Mouse (Mus musculus): ENCODE results near the gene Dtx3. TPM values are rescaled to one million over a fixed set of nuclear protein-coding genes. Genes with fewer than 3 reads are reported as not detected.

The Dtx3 gene
- polyA plus RNA-seq, 1 experiment from 2014 or later = 75.1 TPM

DNA sequence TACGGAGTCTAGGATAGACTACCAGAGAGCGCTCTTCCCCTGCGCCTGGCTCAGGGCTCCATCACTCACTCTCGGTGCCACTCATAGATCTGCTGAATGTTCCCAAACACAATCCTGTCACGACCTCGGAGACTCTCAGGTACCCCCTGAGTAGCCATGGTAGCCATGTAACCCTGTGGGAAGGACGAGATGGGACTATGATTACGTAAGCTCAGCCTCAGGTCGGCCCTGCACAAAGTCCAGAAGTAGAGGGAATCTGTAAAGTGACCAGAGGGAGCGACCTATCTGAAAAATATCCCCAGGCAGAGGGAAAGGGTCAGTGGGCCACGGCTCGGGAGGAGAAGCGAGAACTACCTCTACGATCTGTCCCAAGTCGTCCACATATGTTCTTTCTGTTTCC is 10.0 kb downstream of the Dtx3 start:
- no peak overlapping the region for H3K4me2 ChIP-seq
- peaks cover 42% of the 10 kb centered on the region for H3K4me1 ChIP-seq (replicated peaks)
- H3K9ac ChIP-seq = no peak overlapping the region

DNA sequence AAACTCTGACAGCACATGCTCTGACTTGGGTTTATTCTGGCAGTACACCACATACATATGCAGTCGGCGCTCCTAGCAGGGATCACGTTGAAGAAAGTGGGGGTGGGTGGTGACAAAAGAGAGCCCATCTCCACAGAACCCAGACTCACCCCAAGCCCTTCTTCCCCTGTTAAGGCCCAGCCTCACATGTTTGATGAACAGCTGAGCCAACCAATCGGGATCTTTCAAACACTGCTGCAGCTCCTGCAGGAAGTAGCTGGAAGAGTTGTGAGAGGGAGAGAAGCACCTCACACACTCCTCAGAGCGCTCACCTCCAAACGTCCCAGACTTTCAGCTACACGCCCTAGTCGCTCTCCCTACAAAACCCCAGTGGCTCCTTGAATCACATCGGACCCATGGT is 10.4 kb downstream of the Dtx3 start:
- H3K9ac ChIP-seq = no peak overlapping the region
- ATAC-seq (ENCODE audit: insufficient number of reproducible peaks, low FRiP score) = no peak
- peaks cover 10% of the 10 kb centered on the region for H3K36me3 ChIP-seq
- no peak overlapping the region for H3K4me3 ChIP-seq
- no peak overlapping the region for H3K4me2 ChIP-seq
- H3K27ac ChIP-seq (ENCODE audit: poor library complexity, severe bottlenecking) = no peak overlapping the region
- 73% methylated on average over 9 of the region's 9 CpGs for WGBS
- peaks cover 54% of the 10 kb centered on the region for H3K27me3 ChIP-seq (replicated peaks)
- 0 out of 2 replicates have a peak, but pooled peaks cover 3% of the 10 kb centered on the region for H3K9me3 ChIP-seq (replicated peaks)
- peaks cover 42% of the 10 kb centered on the region for H3K4me1 ChIP-seq (replicated peaks)

More for the DNA sequence above, 10.0 kb downstream of the Dtx3 start:
- Histone ChIP-seq H3K27me3 (replicated peaks) (peaks cover 50% of the 10 kb centered on the region), H3K36me3 (peaks cover 10% of the 10 kb centered on the region), H3K4me3 (no peak overlapping the region), H3K9me3 (replicated peaks) (0 out of 2 replicates have a peak, but pooled peaks cover 3% of the 10 kb centered on the region), H3K27ac (ENCODE audit: poor library complexity, severe bottlenecking) (no peak overlapping the region)
- ATAC-seq (ENCODE audit: insufficient number of reproducible peaks, low FRiP score) = no peak
- 80% methylated on average over 15 of the region's 15 CpGs for WGBS

DNA sequence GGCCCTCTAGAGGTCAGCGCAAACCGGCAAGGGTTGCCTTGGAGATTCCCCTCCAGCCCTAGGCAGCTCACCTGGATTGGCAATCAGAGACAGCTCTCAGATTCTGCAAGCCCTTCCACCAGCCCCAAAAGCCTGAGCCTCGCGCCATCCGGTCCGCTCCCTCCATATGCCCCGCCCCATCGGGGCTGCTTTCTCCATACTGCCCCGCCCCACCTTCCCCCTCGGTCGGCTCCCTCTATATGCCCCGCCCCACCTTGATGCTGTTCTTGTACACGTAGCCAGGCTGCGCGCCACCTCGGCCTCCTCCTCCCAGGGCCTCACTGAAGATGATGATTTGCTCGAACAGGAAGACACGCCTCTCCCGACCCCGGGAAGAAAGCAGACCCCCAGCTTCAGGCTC is 11.8 kb downstream of the Dtx3 start:
- H3K27ac ChIP-seq (ENCODE audit: poor library complexity, severe bottlenecking) = no peak overlapping the region
- H3K4me2 ChIP-seq = peak overlapping the region; percentile 44
- peaks cover 10% of the 10 kb centered on the region for H3K36me3 ChIP-seq
- no peak for ATAC-seq (ENCODE audit: insufficient number of reproducible peaks, low FRiP score)
- no peak overlapping the region for H3K9ac ChIP-seq
- peaks cover 32% of the 10 kb centered on the region for H3K4me1 ChIP-seq (replicated peaks)
- H3K9me3 ChIP-seq (replicated peaks) = 0 out of 2 replicates have a peak, but pooled peaks cover 3% of the 10 kb centered on the region
- 16% methylated on average over 20 of the region's 20 CpGs for WGBS
- 0 out of 2 replicates have a peak overlapping the region, but pooled peaks have one; percentile 9 for H3K4me3 ChIP-seq
- H3K27me3 ChIP-seq (replicated peaks) = peaks cover 66% of the 10 kb centered on the region

DNA sequence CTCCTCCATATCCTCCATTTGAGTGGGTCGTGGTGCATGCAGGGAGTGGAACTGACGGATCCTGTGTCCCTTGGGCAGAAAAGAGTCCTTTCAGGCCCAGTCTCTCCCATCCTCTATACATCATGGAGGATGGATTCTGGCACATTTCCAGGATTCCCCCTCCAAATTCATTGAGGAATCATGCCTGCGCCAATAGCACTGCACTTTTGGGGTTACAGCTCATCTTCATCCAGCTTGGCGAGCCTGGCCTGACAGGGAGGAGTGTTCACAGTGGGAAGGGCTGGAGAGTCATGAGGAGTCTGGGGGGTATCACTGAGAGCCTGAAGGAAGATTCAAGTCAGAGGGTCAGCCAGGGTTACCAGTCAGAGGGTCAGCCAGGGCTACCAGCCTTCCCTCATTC is 12.9 kb downstream of the Dtx3 start:
- 0 out of 2 replicates have a peak, but pooled peaks cover 3% of the 10 kb centered on the region for H3K9me3 ChIP-seq (replicated peaks)
- H3K4me2 ChIP-seq = peak overlapping the region; percentile 44
- no peak overlapping the region for H3K4me3 ChIP-seq
- H3K36me3 ChIP-seq = peaks cover 10% of the 10 kb centered on the region
- H3K4me1 ChIP-seq (replicated peaks) = peaks cover 34% of the 10 kb centered on the region
- 83% methylated on average over 4 of the region's 4 CpGs for WGBS
- no peak for ATAC-seq (ENCODE audit: insufficient number of reproducible peaks, low FRiP score)
- H3K9ac ChIP-seq = no peak overlapping the region
- no peak overlapping the region for H3K27ac ChIP-seq (ENCODE audit: poor library complexity, severe bottlenecking)
- H3K27me3 ChIP-seq (replicated peaks) = peaks cover 77% of the 10 kb centered on the region

DNA sequence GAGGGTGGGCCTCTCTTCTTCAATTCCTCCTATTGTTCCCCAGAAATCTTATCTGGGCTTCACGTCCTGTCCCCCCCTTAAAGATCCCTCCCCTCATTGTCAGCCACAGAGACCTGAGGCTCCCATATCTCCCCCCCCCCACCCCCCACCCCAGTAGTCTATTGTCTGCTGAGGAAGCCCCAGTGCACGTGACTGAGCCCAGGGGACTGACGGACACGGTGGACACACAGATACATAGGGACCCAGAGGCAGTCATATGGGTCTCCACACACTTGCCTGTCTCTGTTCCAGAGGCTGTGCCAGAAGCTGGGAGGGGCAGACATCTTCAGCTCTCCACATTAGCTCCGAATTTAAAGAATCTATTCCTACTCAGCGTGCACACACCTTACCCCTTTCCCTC is 14.0 kb downstream of the Dtx3 start:
- Histone ChIP-seq H3K36me3 (peaks cover 5% of the 10 kb centered on the region), H3K27me3 (replicated peaks) (peaks cover 87% of the 10 kb centered on the region), H3K4me2 (peak overlapping the region; percentile 44; the same call in 1 of the 2 replicates), H3K9ac (no peak overlapping the region), H3K4me3 (no peak overlapping the region), H3K9me3 (replicated peaks) (0 out of 2 replicates have a peak, but pooled peaks cover 1% of the 10 kb centered on the region), H3K4me1 (replicated peaks) (peaks cover 41% of the 10 kb centered on the region), H3K27ac (ENCODE audit: poor library complexity, severe bottlenecking) (no peak overlapping the region)
- 51% methylated on average over 6 of the region's 6 CpGs for WGBS
- ATAC-seq (ENCODE audit: insufficient number of reproducible peaks, low FRiP score) = no peak

DNA sequence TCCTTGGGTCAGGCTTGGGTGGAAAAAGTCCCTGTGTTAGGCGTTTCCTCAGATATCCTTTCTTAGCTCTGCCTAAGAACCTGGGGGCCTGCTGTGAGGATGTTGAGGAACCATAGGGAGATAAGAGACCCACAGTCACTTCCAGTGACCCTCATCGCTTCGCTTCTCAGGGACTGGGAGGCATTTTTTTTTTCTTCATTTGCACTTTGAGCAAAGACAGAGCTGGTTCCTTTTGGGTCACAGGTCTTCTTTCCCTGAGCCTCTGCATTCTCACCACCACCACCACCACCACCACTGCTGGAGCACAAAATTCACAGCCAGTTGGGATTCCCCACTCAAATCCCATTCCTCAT is 14.9 kb downstream of the Dtx3 start:
- Histone ChIP-seq H3K9ac (no peak overlapping the region), H3K27ac (ENCODE audit: poor library complexity, severe bottlenecking) (no peak overlapping the region), H3K9me3 (replicated peaks) (no peaks in the 10 kb centered on the region), H3K4me1 (replicated peaks) (peaks cover 44% of the 10 kb centered on the region), H3K36me3 (peaks cover 4% of the 10 kb centered on the region; the same call in 1 of the 2 replicates), H3K4me2 (peak overlapping the region; percentile 62), H3K27me3 (replicated peaks) (peaks cover 94% of the 10 kb centered on the region), H3K4me3 (peak overlapping the region; percentile 38; the same call in 1 of the 2 replicates)
- 6% methylated on average over 3 of the region's 3 CpGs for WGBS
- no peak for ATAC-seq (ENCODE audit: insufficient number of reproducible peaks, low FRiP score)

DNA sequence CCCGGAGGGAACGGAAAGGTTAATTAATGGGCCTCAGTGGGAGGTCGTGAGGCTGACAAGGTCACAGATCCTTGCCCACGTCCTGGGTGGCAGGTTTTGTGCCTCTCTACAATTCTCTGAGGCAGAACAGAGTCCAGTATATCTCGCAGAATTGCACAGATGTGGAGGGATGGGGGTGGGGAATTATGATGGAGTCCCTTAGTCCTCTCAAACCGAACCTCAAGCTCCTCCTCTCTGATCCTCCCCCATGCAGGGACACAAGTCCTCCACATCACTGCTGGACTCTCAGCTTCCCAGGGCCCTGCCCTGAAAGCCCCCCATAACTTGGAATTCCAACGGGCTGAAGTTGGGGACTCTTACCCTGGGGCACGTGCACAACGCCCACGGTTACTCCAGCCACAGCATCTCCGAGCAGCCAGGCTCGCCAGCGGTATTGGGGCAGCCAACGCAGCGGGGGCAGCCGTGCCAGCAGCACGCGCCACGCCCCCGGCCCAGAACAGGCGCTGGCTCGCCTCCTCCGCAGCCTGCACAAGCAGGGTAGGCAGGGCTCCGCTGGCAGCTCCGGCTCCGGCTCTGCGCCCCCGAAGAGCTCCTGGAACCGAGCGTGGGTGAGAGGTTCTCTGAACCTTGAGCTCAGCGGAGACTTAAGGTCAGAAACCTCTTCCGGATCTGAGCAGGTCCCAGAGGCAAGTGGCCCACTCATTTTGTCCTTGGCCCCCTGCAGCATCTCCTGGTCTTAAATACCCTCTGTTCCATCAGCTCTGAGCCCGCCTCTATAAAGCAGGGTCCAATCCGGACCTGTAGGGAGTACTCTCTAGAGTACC is 15.4 kb downstream of the Dtx3 start, which contains the start of gene Slc26a10:
Gene Slc26a10 (minus strand): TSS at position 775 of the 824 bp plus-strand sequence.
- H3K9ac ChIP-seq = peak within 1 kb of the TSS; percentile 61
- ATAC-seq (ENCODE audit: insufficient number of reproducible peaks, low FRiP score) = peak; percentile 23; the same call in 1 of the 2 replicates
- peak within 1 kb of the TSS; percentile 38 for H3K4me3 ChIP-seq
- H3K4me1 ChIP-seq (replicated peaks) = peaks cover 44% of the 10 kb centered on the region
- H3K9me3 ChIP-seq (replicated peaks) = no peaks in the 10 kb centered on the region
- H3K36me3 ChIP-seq = peaks cover 4% of the 10 kb centered on the region; the same call in 1 of the 2 replicates
- no peak within 1 kb of the TSS for H3K27ac ChIP-seq (ENCODE audit: poor library complexity, severe bottlenecking)
- H3K4me2 ChIP-seq = peak within 1 kb of the TSS; percentile 62
- 2% methylated on average over 34 of the region's 34 CpGs for WGBS
- H3K27me3 ChIP-seq (replicated peaks) = peaks cover 90% of the 10 kb centered on the region

DNA sequence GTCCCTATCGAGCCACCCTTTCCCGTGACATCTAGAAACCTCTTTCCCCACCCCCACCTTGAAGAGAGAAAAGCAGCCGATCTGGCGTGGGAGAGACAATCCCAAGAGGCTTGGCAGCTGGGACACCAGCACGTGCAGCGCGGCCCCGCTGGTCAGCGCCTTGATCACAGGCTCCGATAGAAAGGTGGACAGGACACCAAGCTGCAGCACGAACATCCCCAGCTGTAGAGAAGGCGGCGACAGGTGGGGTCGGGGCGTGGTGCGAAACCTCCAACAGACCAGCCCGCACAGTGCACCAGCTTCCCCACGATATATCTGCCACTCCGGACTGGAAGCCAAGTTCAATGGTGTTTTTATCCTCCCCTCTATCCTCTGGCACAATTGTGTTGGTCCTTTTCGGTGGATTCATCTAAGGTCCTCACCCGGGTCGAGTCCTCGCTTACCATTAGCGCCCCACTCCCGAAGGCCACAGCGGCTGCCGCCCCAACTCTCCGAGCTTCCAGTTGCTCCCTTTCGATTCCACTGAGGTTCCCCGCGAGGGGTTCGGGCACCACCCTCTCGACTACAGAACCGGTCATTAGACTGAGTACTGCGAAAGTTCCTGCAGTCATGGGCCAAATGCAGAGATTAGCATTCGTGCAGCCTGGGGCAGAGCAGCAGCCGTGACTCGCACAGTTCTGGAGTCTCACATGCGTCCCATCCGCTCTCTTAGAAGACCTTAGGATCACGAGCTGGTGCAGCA is 17.1 kb downstream of the Dtx3 start:
- Histone ChIP-seq H3K4me3 (peak overlapping the region; percentile 38), H3K9me3 (replicated peaks) (no peaks in the 10 kb centered on the region), H3K27ac (ENCODE audit: poor library complexity, severe bottlenecking) (no peak overlapping the region), H3K4me1 (replicated peaks) (peaks cover 38% of the 10 kb centered on the region), H3K36me3 (0 out of 2 replicates have a peak, but pooled peaks cover 4% of the 10 kb centered on the region), H3K4me2 (peak overlapping the region; percentile 70), H3K27me3 (replicated peaks) (peaks cover 81% of the 10 kb centered on the region), H3K9ac (peak overlapping the region; percentile 45)
- ATAC-seq (ENCODE audit: insufficient number of reproducible peaks, low FRiP score) = no peak
- WGBS = 5% methylated on average over 41 of the region's 41 CpGs

DNA sequence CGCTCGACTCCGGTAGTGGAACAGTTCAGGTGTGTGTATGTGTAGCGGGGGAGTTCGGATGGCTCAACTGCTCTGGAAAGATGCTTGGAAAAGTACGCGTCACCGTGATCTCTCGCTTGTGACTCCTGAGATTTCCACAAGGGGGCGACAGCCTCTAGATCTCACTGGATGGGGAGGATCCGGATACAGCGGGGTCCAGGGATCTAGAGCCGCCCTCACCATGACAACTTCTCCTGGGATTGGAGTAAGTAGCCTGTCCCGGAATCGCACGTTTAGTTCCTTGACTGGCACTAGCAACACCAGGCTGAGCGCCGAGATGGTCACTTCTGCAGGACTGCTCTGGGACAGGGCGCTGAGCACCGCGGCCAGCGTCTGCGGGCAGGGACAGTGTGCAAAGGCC is 17.8 kb downstream of the Dtx3 start:
- Histone ChIP-seq H3K27ac (ENCODE audit: poor library complexity, severe bottlenecking) (no peak overlapping the region), H3K4me1 (replicated peaks) (peaks cover 38% of the 10 kb centered on the region), H3K27me3 (replicated peaks) (peaks cover 81% of the 10 kb centered on the region), H3K4me2 (peak overlapping the region; percentile 70), H3K9me3 (replicated peaks) (no peaks in the 10 kb centered on the region), H3K9ac (peak overlapping the region; percentile 45; the same call in 1 of the 2 replicates), H3K4me3 (peak overlapping the region; percentile 38), H3K36me3 (no peaks in the 10 kb centered on the region)
- 2% methylated on average over 23 of the region's 23 CpGs for WGBS
- ATAC-seq (ENCODE audit: insufficient number of reproducible peaks, low FRiP score) = peak; percentile 65

DNA sequence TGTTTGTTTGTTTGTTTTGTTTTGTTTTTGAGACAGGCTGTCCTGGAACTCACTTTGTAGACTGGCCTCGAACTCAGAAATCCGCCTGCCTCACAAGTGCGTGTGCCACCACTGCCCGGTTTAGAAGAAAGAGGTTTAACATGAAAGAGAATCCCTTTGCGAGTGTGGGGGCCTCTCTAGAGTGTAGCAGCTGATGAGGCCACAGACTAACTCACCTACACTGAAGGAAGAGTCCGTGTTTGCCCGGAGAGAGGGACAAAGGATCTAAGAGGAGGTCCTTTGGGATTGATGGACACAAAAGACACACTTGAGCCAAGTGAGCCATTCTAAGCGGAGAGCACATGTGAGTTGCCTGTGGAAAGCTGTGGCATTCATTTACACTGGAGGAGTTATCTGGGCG is 18.3 kb downstream of the Dtx3 start:
- Histone ChIP-seq H3K27me3 (replicated peaks) (peaks cover 79% of the 10 kb centered on the region), H3K9ac (no peak overlapping the region), H3K4me3 (0 out of 2 replicates have a peak overlapping the region, but pooled peaks have one; percentile 38), H3K36me3 (no peaks in the 10 kb centered on the region), H3K4me1 (replicated peaks) (peaks cover 38% of the 10 kb centered on the region), H3K4me2 (peak overlapping the region; percentile 70), H3K9me3 (replicated peaks) (no peaks in the 10 kb centered on the region), H3K27ac (ENCODE audit: poor library complexity, severe bottlenecking) (no peak overlapping the region)
- WGBS = 19% methylated on average over 9 of the region's 9 CpGs
- ATAC-seq (ENCODE audit: insufficient number of reproducible peaks, low FRiP score) = no peak

DNA sequence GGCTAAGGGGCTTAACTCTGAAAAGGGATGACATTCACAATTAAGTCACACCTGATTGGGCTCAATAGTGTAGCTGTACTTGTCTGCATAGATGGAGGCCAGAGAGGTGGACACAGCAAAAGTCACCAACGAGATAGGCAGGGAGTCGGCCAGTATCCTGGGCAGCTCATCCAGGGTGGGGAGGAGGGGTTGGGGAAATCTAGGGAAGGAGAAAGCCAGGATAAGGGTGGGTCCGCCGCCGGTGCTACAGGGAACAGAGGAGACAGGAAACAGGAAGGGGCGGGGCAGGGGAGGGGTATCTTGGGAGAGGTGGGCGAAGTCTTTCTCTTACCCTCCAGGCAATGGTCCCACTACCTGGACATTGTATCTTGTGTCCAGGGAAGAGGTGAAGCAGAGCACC is 18.8 kb downstream of the Dtx3 start:
- Histone ChIP-seq H3K27me3 (replicated peaks) (peaks cover 79% of the 10 kb centered on the region), H3K36me3 (no peaks in the 10 kb centered on the region), H3K9ac (no peak overlapping the region), H3K4me1 (replicated peaks) (peaks cover 38% of the 10 kb centered on the region), H3K9me3 (replicated peaks) (no peaks in the 10 kb centered on the region), H3K27ac (ENCODE audit: poor library complexity, severe bottlenecking) (no peak overlapping the region), H3K4me2 (peak overlapping the region; percentile 70), H3K4me3 (no peak overlapping the region)
- WGBS = 4% methylated on average over 7 of the region's 7 CpGs
- ATAC-seq (ENCODE audit: insufficient number of reproducible peaks, low FRiP score) = no peak
